Mouse (Mus musculus): ENCODE measurements at regions not wholly inside any gene's neighbourhood (a gene's known extent, or its start where the extent isn't known, plus 50 kb on each side); places are given as distances from the start of the nearest gene placed in this dataset.

- no peak for DNase-seq
These were observed 123.9 kb downstream of the Tmem161b start for GRCm38 (mm10) chr13:84345791-84346511.

GRCm38 (mm10) chr13:84346569-84346968 lies 124.5 kb downstream of the Tmem161b start:
- no peak for DNase-seq

- DNase-seq = peak; percentile 9
These were observed 125.3 kb downstream of the Tmem161b start for GRCm38 (mm10) chr13:84347181-84347913.

- DNase-seq = peak; percentile 96
These were observed 126.0 kb downstream of the Tmem161b start for GRCm38 (mm10) chr13:84347914-84348700.

GRCm38 (mm10) chr13:84348701-84348975 lies 126.5 kb downstream of the Tmem161b start:
- DNase-seq = no peak

GRCm38 (mm10) chr13:84349001-84349720 lies 127.1 kb downstream of the Tmem161b start:
- peak; percentile 52 for DNase-seq

- no peak for DNase-seq
These were observed 127.6 kb downstream of the Tmem161b start for GRCm38 (mm10) chr13:84349721-84350040.

GRCm38 (mm10) chr13:84350791-84351190 lies 128.7 kb downstream of the Tmem161b start:
- DNase-seq = no peak

- no peak for DNase-seq
These were observed 134.4 kb downstream of the Tmem161b start for GRCm38 (mm10) chr13:84356455-84356854.

GRCm38 (mm10) chr13:84360536-84360935 lies 138.4 kb downstream of the Tmem161b start:
- DNase-seq = no peak

GRCm38 (mm10) chr13:84364069-84364468 lies 142.0 kb downstream of the Tmem161b start:
- DNase-seq = no peak

GRCm38 (mm10) chr13:84365503-84365902 lies 143.4 kb downstream of the Tmem161b start:
- no peak for DNase-seq

GRCm38 (mm10) chr13:84366017-84366416 lies 143.9 kb downstream of the Tmem161b start:
- DNase-seq = no peak

GRCm38 (mm10) chr13:84366839-84367238 lies 144.7 kb downstream of the Tmem161b start:
- no peak for DNase-seq

GRCm38 (mm10) chr13:84368225-84368624 lies 146.1 kb downstream of the Tmem161b start:
- DNase-seq = no peak

- DNase-seq = no peak
These were observed 152.7 kb downstream of the Tmem161b start for GRCm38 (mm10) chr13:84374711-84375257.

- no peak for DNase-seq
These were observed 153.8 kb downstream of the Tmem161b start for GRCm38 (mm10) chr13:84375941-84376340.

GRCm38 (mm10) chr13:84378553-84379332 lies 156.6 kb downstream of the Tmem161b start:
- DNase-seq = no peak

- no peak for DNase-seq
These were observed 169.5 kb downstream of the Tmem161b start for GRCm38 (mm10) chr13:84391554-84391953.

GRCm38 (mm10) chr13:84398476-84399344 lies 176.6 kb downstream of the Tmem161b start:
- no peak for DNase-seq

Measured in adrenal gland, postnatal 10 days (tissue).